Mouse (Mus musculus) myocyte (in vitro differentiated cells): ENCODE measurements around the gene Enkur. TPM values are rescaled to one million over a fixed set of nuclear protein-coding genes. Genes with fewer than 3 reads are reported as not detected.

ENCODE experiments used
- H3K27me3 ChIP-seq: one replicate; pipeline ENCODE4 v1.6.1; 2011; ENCODE audit not compliant: control insufficient read depth, insufficient read depth, insufficient read length
- H3K36me3 ChIP-seq: one replicate; pipeline ENCODE4 v1.6.1; 2011; ENCODE audit not compliant: control insufficient read depth, insufficient read depth
- H3K4me2 ChIP-seq: one replicate; pipeline ENCODE4 v1.6.1; 2011; ENCODE audit warnings: low read depth, control low read depth
- H3K4me3 ChIP-seq: one replicate; pipeline ENCODE4 v1.5.1; 2011; ENCODE audit warnings: mild to moderate bottlenecking, control low read depth, moderate library complexity
- H3K79me2 ChIP-seq: one replicate; pipeline ENCODE4 v1.6.1; 2011; ENCODE audit not compliant: control insufficient read depth, insufficient read depth
- H3ac ChIP-seq: one replicate; pipeline ENCODE4 v1.6.1; 2011; ENCODE audit not compliant: control insufficient read depth, insufficient read length
- CEBPB ChIP-seq: IDR thresholded peaks from 2 replicates; pipeline ENCODE4 v1.6.1; 2011; ENCODE audit warnings: mild to moderate bottlenecking, moderate library complexity; ENCODE audit not compliant: poor library complexity, insufficient read depth, severe bottlenecking
- E2F4 ChIP-seq: IDR thresholded peaks from one replicate; pipeline ENCODE4 v1.6.1; 2011; ENCODE audit warnings: mild to moderate bottlenecking, control low read depth, moderate library complexity; ENCODE audit not compliant: insufficient read depth
- MAX ChIP-seq: IDR thresholded peaks from one replicate; pipeline ENCODE4 v1.6.1; 2011; ENCODE audit warnings: low read depth, mild to moderate bottlenecking, control low read depth
- MYOD1 ChIP-seq, 3 experiments: IDR thresholded peaks; one replicate each; pipeline ENCODE4 v1.6.1; 2011; ENCODE audit warnings: control low read depth in 2 of 3, low read depth in 2 of 3, mild to moderate bottlenecking in 2 of 3, moderate library complexity in 1 of 3; ENCODE audit not compliant: insufficient read length in 2 of 3, control insufficient read depth in 1 of 3
- MYOG ChIP-seq, 3 experiments: IDR thresholded peaks; one replicate each; pipeline ENCODE4 v1.6.1; 2011; ENCODE audit warnings: control low read depth in 2 of 3, low read depth in 2 of 3, mild to moderate bottlenecking in 2 of 3; ENCODE audit not compliant: insufficient read length in 2 of 3, control insufficient read depth in 1 of 3, insufficient read depth in 1 of 3
- POLR2A ChIP-seq: IDR thresholded peaks from one replicate; pipeline ENCODE4 v1.6.1; 2011; ENCODE audit warnings: low read depth, mild to moderate bottlenecking, control low read depth, moderate library complexity; ENCODE audit not compliant: insufficient read length
- POLR2AphosphoS2 ChIP-seq: IDR thresholded peaks from one replicate; pipeline ENCODE4 v1.6.1; 2011; ENCODE audit warnings: low read depth, control low read depth; ENCODE audit not compliant: insufficient read length
- REST ChIP-seq: IDR thresholded peaks from one replicate; pipeline ENCODE4 v1.6.1; 2011; ENCODE audit warnings: mild to moderate bottlenecking, control low read depth, moderate library complexity; ENCODE audit not compliant: insufficient read depth, insufficient read length
- SRF ChIP-seq: IDR thresholded peaks from one replicate; pipeline ENCODE4 v1.6.1; 2011; ENCODE audit warnings: low read depth; ENCODE audit not compliant: control insufficient read depth, insufficient read length
- TCF12 ChIP-seq: IDR thresholded peaks from one replicate; pipeline ENCODE4 v1.6.1; 2011; ENCODE audit warnings: mild to moderate bottlenecking, control low read depth; ENCODE audit not compliant: poor library complexity, insufficient read depth, severe bottlenecking
- TCF3 ChIP-seq: IDR thresholded peaks from one replicate; pipeline ENCODE4 v1.6.1; 2011; ENCODE audit warnings: low read depth, control low read depth; ENCODE audit not compliant: insufficient read length
- USF1 ChIP-seq: IDR thresholded peaks from one replicate; pipeline ENCODE4 v1.6.1; 2011; ENCODE audit warnings: low read depth, mild to moderate bottlenecking, control low read depth, moderate library complexity
- polyA plus RNA-seq: library from polyadenylated mRNA; unstranded; fragments of >200 nt; fragmentation: generic; extraction: Trizol; gene quantifications from one replicate; pipeline ENCODE4 v1.2.1, GENCODE M21; 2012; ENCODE audit warnings: missing spikeins

Enkur gene
- polyA plus RNA-seq, 1 experiment = 1.0 TPM

- Histone ChIP-seq H3K36me3 (peaks cover 3% of the 10 kb centered on the region), H3K4me2 (peak overlapping the region; percentile 91), H3K79me2 (no peaks in the 10 kb centered on the region), H3ac (peak overlapping the region; percentile 35), H3K4me3 (peak overlapping the region; percentile 41), H3K27me3 (no peaks in the 10 kb centered on the region)
- TF ChIP-seq E2F4 (no peak), CEBPB (no peak), POLR2A (no peak), MYOG (IDR thresholded peaks at IDR 0.05; ENCODE audit: control insufficient read depth in 1 of 3, insufficient read depth in 1 of 3, insufficient read length in 2 of 3, low read depth in 2 of 3) (no peak), REST (no peak), SRF (no peak), USF1 (no peak), POLR2AphosphoS2 (no peak), MYOD1 (IDR thresholded peaks at IDR 0.05; ENCODE audit: control insufficient read depth in 1 of 3, insufficient read length in 2 of 3, low read depth in 2 of 3) (no peak), TCF12 (no peak), TCF3 (no peak), MAX (no peak)
Observed at GRCm38 (mm10) chr2:21206278-21206677, 1.1 kb upstream of the Enkur start.

GRCm38 (mm10) chr2:21205831-21206159, 630 bp upstream of the Enkur start:
- Histone ChIP-seq H3K79me2 (no peaks in the 10 kb centered on the region), H3ac (peak overlapping the region; percentile 35), H3K36me3 (peaks cover 3% of the 10 kb centered on the region), H3K27me3 (no peaks in the 10 kb centered on the region), H3K4me2 (peak overlapping the region; percentile 91), H3K4me3 (peak overlapping the region; percentile 41)
- peak in 2 of 3 experiments; percentile 25 to 54 for TF ChIP-seq MYOD1 (IDR thresholded peaks at IDR 0.05; ENCODE audit: control insufficient read depth in 1 of 3, insufficient read length in 2 of 3, low read depth in 2 of 3)
- TF ChIP-seq TCF12 = no peak
- peak in 1 of 3 experiments; percentile 30 for TF ChIP-seq MYOG (IDR thresholded peaks at IDR 0.05; ENCODE audit: control insufficient read depth in 1 of 3, insufficient read depth in 1 of 3, insufficient read length in 2 of 3, low read depth in 2 of 3)

- Histone ChIP-seq H3K79me2 (no peaks in the 10 kb centered on the region), H3K36me3 (no peaks in the 10 kb centered on the region), H3K4me2 (peak overlapping the region; percentile 34), H3K27me3 (no peaks in the 10 kb centered on the region), H3K4me3 (no peak overlapping the region), H3ac (no peak overlapping the region)
- TF ChIP-seq MAX (no peak), REST (no peak), SRF (no peak), POLR2A (no peak), TCF3 (no peak), CEBPB (no peak), POLR2AphosphoS2 (no peak), MYOD1 (IDR thresholded peaks at IDR 0.05; ENCODE audit: control insufficient read depth in 1 of 3, insufficient read length in 2 of 3, low read depth in 2 of 3) (no peak), USF1 (no peak), TCF12 (no peak), MYOG (IDR thresholded peaks at IDR 0.05; ENCODE audit: control insufficient read depth in 1 of 3, insufficient read depth in 1 of 3, insufficient read length in 2 of 3, low read depth in 2 of 3) (no peak), E2F4 (no peak)
Observed at GRCm38 (mm10) chr2:21202754-21203153, 2.4 kb downstream of the Enkur start.

- Histone ChIP-seq H3K4me3 (no peak overlapping the region), H3ac (no peak overlapping the region), H3K27me3 (no peaks in the 10 kb centered on the region), H3K36me3 (no peaks in the 10 kb centered on the region), H3K79me2 (no peaks in the 10 kb centered on the region), H3K4me2 (no peak overlapping the region)
- TF ChIP-seq E2F4 (no peak), TCF3 (no peak), TCF12 (no peak), CEBPB (no peak), MYOD1 (IDR thresholded peaks at IDR 0.05; ENCODE audit: control insufficient read depth in 1 of 3, insufficient read length in 2 of 3, low read depth in 2 of 3) (no peak), USF1 (no peak), MAX (no peak), POLR2AphosphoS2 (no peak), POLR2A (no peak), REST (no peak), MYOG (IDR thresholded peaks at IDR 0.05; ENCODE audit: control insufficient read depth in 1 of 3, insufficient read depth in 1 of 3, insufficient read length in 2 of 3, low read depth in 2 of 3) (no peak), SRF (no peak)
Observed at GRCm38 (mm10) chr2:21199051-21199450, 6.1 kb downstream of the Enkur start.

GRCm38 (mm10) chr2:21195233-21195632, 9.9 kb downstream of the Enkur start:
- H3K36me3 ChIP-seq = no peaks in the 10 kb centered on the region
- no peaks in the 10 kb centered on the region for H3K27me3 ChIP-seq
- H3K4me3 ChIP-seq = no peak overlapping the region
- H3K79me2 ChIP-seq = no peaks in the 10 kb centered on the region
- no peak overlapping the region for H3ac ChIP-seq
- no peak overlapping the region for H3K4me2 ChIP-seq
- no peak for TF ChIP-seq MAX
- no peak for TF ChIP-seq TCF12
- TF ChIP-seq POLR2AphosphoS2 = no peak
- no peak for TF ChIP-seq MYOD1 (IDR thresholded peaks at IDR 0.05; ENCODE audit: control insufficient read depth in 1 of 3, insufficient read length in 2 of 3, low read depth in 2 of 3)
- no peak for TF ChIP-seq TCF3
- TF ChIP-seq SRF = no peak
- no peak for TF ChIP-seq POLR2A
- TF ChIP-seq REST = no peak
- TF ChIP-seq E2F4 = no peak
- TF ChIP-seq USF1 = no peak
- TF ChIP-seq MYOG (IDR thresholded peaks at IDR 0.05; ENCODE audit: control insufficient read depth in 1 of 3, insufficient read depth in 1 of 3, insufficient read length in 2 of 3, low read depth in 2 of 3) = no peak
- no peak for TF ChIP-seq CEBPB
